Mouse (Mus musculus): ENCODE data around the gene Ift22.

DNA sequence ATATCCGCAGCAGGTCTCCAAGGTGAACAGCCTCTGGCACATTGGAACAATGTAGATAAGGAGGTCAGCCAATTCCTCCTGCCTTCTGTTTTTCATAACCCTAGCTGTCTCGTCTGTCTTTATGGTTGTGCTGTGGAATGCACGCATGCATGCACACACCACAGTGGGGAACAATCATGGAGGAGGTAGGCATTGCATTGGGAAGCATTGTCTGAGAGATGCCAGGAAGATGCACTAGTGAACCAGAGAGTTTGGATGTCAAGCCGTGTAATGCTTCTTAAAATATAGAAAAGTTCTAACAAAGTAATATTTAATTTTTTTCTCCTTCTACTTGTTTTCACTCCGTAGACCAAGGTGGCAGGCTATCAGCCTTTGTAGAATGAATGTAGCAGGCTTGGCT, 25.0 kb downstream of the Ift22 start:
- TF ChIP-seq CTCF (IDR thresholded peaks at IDR 0.05; ENCODE audit: low read depth) (no peak), EP300 (optimal IDR thresholded peaks at IDR 0.05) (no peak)
